In genomic region chr7:44309475-44310284, GRCm38 (mm10) we compare ENCODE assay signal across 8 mouse cellular contexts. TPM values are rescaled to one million over a fixed set of nuclear protein-coding genes. Genes with fewer than 3 reads are reported as not detected.
DNase-seq lines count a peak whose midpoint lies in the region; ATAC-seq and TF ChIP-seq lines count a peak whose summit lies in the region.

Gene Shank1 (plus strand): TSS chr7:44310253.

- H3K9ac ChIP-seq in heart, embryonic 11.5 days (ENCODE audit: low read depth, low read length) = peak within 1 kb of the TSS; percentile 60
- peak within 1 kb of the TSS; percentile 68 for H3K9ac ChIP-seq in ES-Bruce4 (ENCODE audit: low read depth, poor library complexity, severe bottlenecking)
- H3K9ac ChIP-seq in forebrain, embryonic 15.5 days (replicated peaks) = peak within 1 kb of the TSS; percentile 70
- peak within 1 kb of the TSS; percentile 75 for H3K9ac ChIP-seq in neural tube, embryonic 14.5 days (replicated peaks; ENCODE audit: low read depth, low read length)

- no peak for TF ChIP-seq EP300 in ES-Bruce4 (IDR thresholded peaks at IDR 0.05; ENCODE audit: insufficient read depth, low read depth, low read length)

- intact Hi-C loops in left cerebral cortex, postnatal 36 days (cut with DNase I) = loop anchor here (2.0 to 5.0 kb wide), 3 partner anchors 27 to 43 kb away; no protein-coding TSS in a partner anchor

- peaks cover 14% of the 10 kb centered on the region for H3K4me1 ChIP-seq in heart, embryonic 11.5 days (ENCODE audit: control insufficient read depth, insufficient read depth, low read length)
- H3K4me1 ChIP-seq in ES-Bruce4 (ENCODE audit: control insufficient read depth, insufficient read depth, low read length) = no peaks in the 10 kb centered on the region
- peaks cover 23% of the 10 kb centered on the region for H3K4me1 ChIP-seq in forebrain, embryonic 15.5 days
- H3K4me1 ChIP-seq in neural tube, embryonic 14.5 days (ENCODE audit: control insufficient read depth, insufficient read depth, low read length) = peaks cover 13% of the 10 kb centered on the region

- no peaks in the 10 kb centered on the region for H3K36me3 ChIP-seq in heart, embryonic 11.5 days (ENCODE audit: control insufficient read depth, insufficient read depth, low read length)
- H3K36me3 ChIP-seq in ES-Bruce4 (ENCODE audit: control insufficient read depth, insufficient read depth, low read length, poor library complexity, severe bottlenecking) = no peaks in the 10 kb centered on the region
- H3K36me3 ChIP-seq in forebrain, embryonic 15.5 days = peaks cover 10% of the 10 kb centered on the region; the same call in 1 of the 2 replicates
- H3K36me3 ChIP-seq in neural tube, embryonic 14.5 days (ENCODE audit: control insufficient read depth, insufficient read depth, low read length) = peaks cover 6% of the 10 kb centered on the region; the same call in 1 of the 2 replicates

- no peak for TF ChIP-seq POLR2A in ES-Bruce4 (IDR thresholded peaks at IDR 0.05; ENCODE audit: insufficient read depth, low read length)

- peak within 1 kb of the TSS; percentile 50 for H3K4me3 ChIP-seq in heart, embryonic 11.5 days (ENCODE audit: low read depth, low read length)
- H3K4me3 ChIP-seq in ES-Bruce4 (ENCODE audit: low read depth, low read length) = peak within 1 kb of the TSS; percentile 95
- H3K4me3 ChIP-seq in forebrain, embryonic 15.5 days = peak within 1 kb of the TSS; percentile 74
- peak within 1 kb of the TSS; percentile 61 for H3K4me3 ChIP-seq in neural tube, embryonic 14.5 days (ENCODE audit: low read depth, low read length)

- ATAC-seq in heart, embryonic 11.5 days (replicated peaks; ENCODE audit: insufficient number of reproducible peaks, low FRiP score, low TSS enrichment) = no peak
- ATAC-seq in forebrain, embryonic 15.5 days (replicated peaks) = no peak
- no peak for ATAC-seq in neural tube, embryonic 14.5 days (ENCODE audit: low read depth)

- no peak for TF ChIP-seq CTCF in ES-Bruce4 (IDR thresholded peaks at IDR 0.05; ENCODE audit: low read depth, low read length)

- peak within 1 kb of the TSS; percentile 81 for H3K4me2 ChIP-seq in heart, embryonic 11.5 days
- H3K4me2 ChIP-seq in forebrain, embryonic 15.5 days (replicated peaks) = peak within 1 kb of the TSS; percentile 96
- peak within 1 kb of the TSS; percentile 60 for H3K4me2 ChIP-seq in neural tube, embryonic 14.5 days (ENCODE audit: low read depth, low read length)

- WGBS in heart, embryonic 11.5 days (ENCODE audit: insufficient replicate concordance) = 12% methylated on average over 14 of the region's 22 CpGs
- 22% methylated on average over 11 of the region's 22 CpGs for WGBS in forebrain, embryonic 15.5 days
- 28% methylated on average over 10 of the region's 22 CpGs for WGBS in neural tube, embryonic 14.5 days

- H3K27ac ChIP-seq in heart, embryonic 11.5 days (ENCODE audit: low read depth, low read length) = no peak within 1 kb of the TSS
- no peak within 1 kb of the TSS for H3K27ac ChIP-seq in ES-Bruce4 (ENCODE audit: insufficient read depth, low read length)
- H3K27ac ChIP-seq in forebrain, embryonic 15.5 days (replicated peaks) = peak within 1 kb of the TSS; percentile 67
- peak within 1 kb of the TSS; percentile 69 for H3K27ac ChIP-seq in neural tube, embryonic 14.5 days (ENCODE audit: low read depth, low read length)

- DNase-seq in heart, adult 8-10 months (ENCODE audit: low spot score) = no peak
- DNase-seq in left cerebral cortex, postnatal 36 days (ENCODE audit: low spot score in 2 of 2) = peak in 1 of 2 experiments; percentile 9
- no peak for DNase-seq in spleen, postnatal 4 days (ENCODE audit: low spot score in 2 of 2)
- DNase-seq in thymus, postnatal 10 days (ENCODE audit: low spot score in 2 of 2) = no peak

- no peaks in the 10 kb centered on the region for H3K9me3 ChIP-seq in heart, embryonic 11.5 days (replicated peaks; ENCODE audit: control insufficient read depth, low read length)
- H3K9me3 ChIP-seq in ES-Bruce4 (replicated peaks; ENCODE audit: control insufficient read depth, insufficient read depth, low read length, poor library complexity, severe bottlenecking) = no peaks in the 10 kb centered on the region
- no peaks in the 10 kb centered on the region for H3K9me3 ChIP-seq in forebrain, embryonic 15.5 days
- H3K9me3 ChIP-seq in neural tube, embryonic 14.5 days (ENCODE audit: control insufficient read depth, low read length) = no peaks in the 10 kb centered on the region

- H3K27me3 ChIP-seq in heart, embryonic 11.5 days (ENCODE audit: control insufficient read depth, insufficient read depth, low read length) = peaks cover 77% of the 10 kb centered on the region
- H3K27me3 ChIP-seq in ES-Bruce4 (ENCODE audit: control insufficient read depth, insufficient read depth, low read length, poor library complexity, severe bottlenecking) = no peaks in the 10 kb centered on the region
- H3K27me3 ChIP-seq in forebrain, embryonic 15.5 days = no peaks in the 10 kb centered on the region
- no peaks in the 10 kb centered on the region for H3K27me3 ChIP-seq in neural tube, embryonic 14.5 days (ENCODE audit: control insufficient read depth, insufficient read depth, low read length)

RNA-seq across cellular contexts. Expression of gene Shank1, which starts in this region (rescaled TPM):
- 1.1 and 1.3 TPM in 2 replicates for polyA plus RNA-seq in heart, embryonic 11.5 days (2014; fragmentation: Nextera tagmentation; extraction: Ambion mirVana)
- 1 to 10 TPM; 1.8 to 4.7 (median 3.3) TPM for total RNA-seq in heart, adult 8-10 months (2022)
- polyA plus RNA-seq in ES-Bruce4 (2011; ENCODE audit: insufficient read depth, insufficient read length, low read depth, missing spikeins) = 2.5 and 3.4 TPM in 2 replicates
- 22.0 and 24.2 TPM in 2 replicates for polyA plus RNA-seq in forebrain, embryonic 15.5 days (2015; fragmentation: Nextera tagmentation; extraction: Ambion mirVana)
- total RNA-seq in left cerebral cortex, postnatal 36 days (2021) = 100 to 1,000 TPM; 586 to 632 TPM
- 39.9 and 62.7 TPM in 2 replicates for polyA plus RNA-seq in neural tube, embryonic 14.5 days (2014; fragmentation: Nextera tagmentation; extraction: Ambion mirVana)

Comparison
In these comparisons a context has a peak if more than half of its experiments do, and no peak if none do; other contexts are left out.
1. RNA of gene Shank1 (total RNA-seq): 586 to 632 TPM in left cerebral cortex, postnatal 36 days; 1.8 to 4.7 TPM in heart, adult 8-10 months; every median in the first group is over 100 times any median in the second.
2. H3K27ac ChIP-seq: peak in forebrain, embryonic 15.5 days (single experiment) and neural tube, embryonic 14.5 days (single experiment); none in heart, embryonic 11.5 days (single experiment) and ES-Bruce4 (single experiment).
3. Peak in every context shown above with its lines, with median percentiles within 50 percentile points of each other: H3K4me2 ChIP-seq, H3K4me3 ChIP-seq and H3K9ac ChIP-seq.